Mouse (Mus musculus): ENCODE data around the gene Nol12. TPM values are rescaled to one million over a fixed set of nuclear protein-coding genes. Genes with fewer than 3 reads are reported as not detected.

Nol12 gene
- polyA plus RNA-seq, 1 experiment, result 45.1 TPM

DNA sequence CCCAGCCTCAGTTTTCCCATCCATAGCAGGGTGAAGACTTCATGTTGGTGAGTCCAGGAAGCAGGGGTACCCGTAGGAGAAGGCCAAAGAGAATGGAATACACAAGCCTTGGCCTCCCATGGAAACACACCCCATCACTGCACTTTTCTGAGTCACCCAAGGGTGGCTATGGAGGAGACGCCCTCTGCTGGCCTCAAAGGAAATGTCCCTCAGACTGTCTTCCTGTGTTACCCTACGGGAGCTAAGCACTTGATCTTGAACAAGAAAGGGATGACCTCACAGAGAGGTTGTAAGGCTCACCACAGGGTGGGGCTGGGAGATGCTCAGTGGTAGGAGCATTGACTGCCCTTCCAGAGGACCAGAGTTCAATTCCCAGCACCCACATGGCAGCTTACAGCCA, 3.2 kb upstream of the Nol12 start:
- H3K4me1 ChIP-seq (ENCODE audit: control insufficient read depth, insufficient read depth, low read length), result peaks cover 8% of the 10 kb centered on the region
- no peaks in the 10 kb centered on the region for H3K9me3 ChIP-seq (replicated peaks; ENCODE audit: control insufficient read depth, insufficient read depth, low read length, poor library complexity, severe bottlenecking)
- TF ChIP-seq EP300 (IDR thresholded peaks at IDR 0.05; ENCODE audit: insufficient read depth, low read depth, low read length) (no peak), CTCF (IDR thresholded peaks at IDR 0.05; ENCODE audit: low read depth, low read length) (peak; percentile 73), POLR2A (IDR thresholded peaks at IDR 0.05; ENCODE audit: insufficient read depth, low read length) (no peak)
- H3K27me3 ChIP-seq (ENCODE audit: control insufficient read depth, insufficient read depth, low read length, poor library complexity, severe bottlenecking), result no peaks in the 10 kb centered on the region
- H3K4me3 ChIP-seq (ENCODE audit: low read depth, low read length), result no peak overlapping the region
- no peak overlapping the region for H3K9ac ChIP-seq (ENCODE audit: low read depth, poor library complexity, severe bottlenecking)
- H3K27ac ChIP-seq (ENCODE audit: insufficient read depth, low read length), result no peak overlapping the region
- no peaks in the 10 kb centered on the region for H3K36me3 ChIP-seq (ENCODE audit: control insufficient read depth, insufficient read depth, low read length, poor library complexity, severe bottlenecking)

DNA sequence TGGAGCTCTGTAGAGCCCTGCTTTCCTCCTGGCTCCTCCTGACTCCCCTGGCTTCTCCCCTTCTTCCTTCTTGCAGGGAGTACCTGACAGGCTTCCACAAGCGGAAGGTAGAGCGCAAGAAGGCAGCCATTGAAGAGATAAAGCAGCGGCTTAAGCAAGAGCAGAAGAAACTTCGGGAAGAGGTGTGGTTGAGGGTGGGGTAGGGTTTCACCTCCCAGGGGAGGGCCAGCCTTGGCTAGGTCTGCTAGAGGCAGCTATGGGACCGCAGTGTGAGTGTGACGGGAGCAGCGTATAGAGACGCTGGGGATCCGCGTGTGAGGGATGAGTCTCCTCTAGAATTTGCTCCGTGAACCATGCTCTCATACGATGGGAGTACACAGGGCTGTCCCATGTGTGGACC, 1.7 kb downstream of the Nol12 start:
- no peak overlapping the region for H3K4me3 ChIP-seq (ENCODE audit: low read depth, low read length)
- H3K9me3 ChIP-seq (replicated peaks; ENCODE audit: control insufficient read depth, insufficient read depth, low read length, poor library complexity, severe bottlenecking), result no peaks in the 10 kb centered on the region
- no peaks in the 10 kb centered on the region for H3K27me3 ChIP-seq (ENCODE audit: control insufficient read depth, insufficient read depth, low read length, poor library complexity, severe bottlenecking)
- no peak overlapping the region for H3K27ac ChIP-seq (ENCODE audit: insufficient read depth, low read length)
- H3K36me3 ChIP-seq (ENCODE audit: control insufficient read depth, insufficient read depth, low read length, poor library complexity, severe bottlenecking), result peaks cover 16% of the 10 kb centered on the region
- H3K4me1 ChIP-seq (ENCODE audit: control insufficient read depth, insufficient read depth, low read length), result peaks cover 4% of the 10 kb centered on the region
- TF ChIP-seq EP300 (IDR thresholded peaks at IDR 0.05; ENCODE audit: insufficient read depth, low read depth, low read length) (no peak), CTCF (IDR thresholded peaks at IDR 0.05; ENCODE audit: low read depth, low read length) (no peak), POLR2A (IDR thresholded peaks at IDR 0.05; ENCODE audit: insufficient read depth, low read length) (no peak)
- 0 out of 2 replicates have a peak overlapping the region, but pooled peaks have one; percentile 80 for H3K9ac ChIP-seq (ENCODE audit: low read depth, poor library complexity, severe bottlenecking)

- Histone ChIP-seq H3K27ac (ENCODE audit: insufficient read depth, low read length) (no peak overlapping the region), H3K36me3 (ENCODE audit: control insufficient read depth, insufficient read depth, low read length, poor library complexity, severe bottlenecking) (peaks cover 17% of the 10 kb centered on the region), H3K4me3 (ENCODE audit: low read depth, low read length) (no peak overlapping the region), H3K4me1 (ENCODE audit: control insufficient read depth, insufficient read depth, low read length) (peaks cover 4% of the 10 kb centered on the region), H3K9me3 (replicated peaks; ENCODE audit: control insufficient read depth, insufficient read depth, low read length, poor library complexity, severe bottlenecking) (no peaks in the 10 kb centered on the region), H3K9ac (ENCODE audit: low read depth, poor library complexity, severe bottlenecking) (no peak overlapping the region), H3K27me3 (ENCODE audit: control insufficient read depth, insufficient read depth, low read length, poor library complexity, severe bottlenecking) (no peaks in the 10 kb centered on the region)
- TF ChIP-seq POLR2A (IDR thresholded peaks at IDR 0.05; ENCODE audit: insufficient read depth, low read length) (no peak), EP300 (IDR thresholded peaks at IDR 0.05; ENCODE audit: insufficient read depth, low read depth, low read length) (no peak), CTCF (IDR thresholded peaks at IDR 0.05; ENCODE audit: low read depth, low read length) (no peak)
Measured at GRCm38 (mm10) chr15:78937311-78937710, 2.6 kb downstream of the Nol12 start.

DNA sequence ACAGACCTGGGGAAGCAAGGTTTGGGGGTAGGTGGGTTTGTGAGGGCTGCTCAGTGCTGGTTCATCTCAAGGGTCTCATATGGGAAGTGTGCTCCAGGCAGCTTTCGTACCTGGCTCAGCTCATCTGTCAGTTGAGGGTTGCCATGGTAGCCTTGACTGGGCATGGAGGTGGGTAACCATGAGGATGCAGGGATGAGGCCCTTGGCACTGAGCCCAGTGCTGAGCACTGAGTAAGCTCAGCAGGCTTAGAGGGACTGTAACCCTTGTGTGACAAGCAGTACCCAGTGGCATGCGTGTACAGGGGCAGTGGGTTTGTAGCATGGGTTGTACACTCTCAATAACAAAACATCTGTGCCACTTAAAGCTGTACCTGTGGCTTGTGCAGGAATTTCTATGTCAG, 3.2 kb downstream of the Nol12 start:
- TF ChIP-seq EP300 (IDR thresholded peaks at IDR 0.05; ENCODE audit: insufficient read depth, low read depth, low read length) (no peak), CTCF (IDR thresholded peaks at IDR 0.05; ENCODE audit: low read depth, low read length) (no peak), POLR2A (IDR thresholded peaks at IDR 0.05; ENCODE audit: insufficient read depth, low read length) (no peak)
- Histone ChIP-seq H3K4me1 (ENCODE audit: control insufficient read depth, insufficient read depth, low read length) (peaks cover 4% of the 10 kb centered on the region), H3K4me3 (ENCODE audit: low read depth, low read length) (no peak overlapping the region), H3K36me3 (ENCODE audit: control insufficient read depth, insufficient read depth, low read length, poor library complexity, severe bottlenecking) (peaks cover 17% of the 10 kb centered on the region), H3K27me3 (ENCODE audit: control insufficient read depth, insufficient read depth, low read length, poor library complexity, severe bottlenecking) (no peaks in the 10 kb centered on the region), H3K27ac (ENCODE audit: insufficient read depth, low read length) (no peak overlapping the region), H3K9ac (ENCODE audit: low read depth, poor library complexity, severe bottlenecking) (no peak overlapping the region), H3K9me3 (replicated peaks; ENCODE audit: control insufficient read depth, insufficient read depth, low read length, poor library complexity, severe bottlenecking) (no peaks in the 10 kb centered on the region)

DNA sequence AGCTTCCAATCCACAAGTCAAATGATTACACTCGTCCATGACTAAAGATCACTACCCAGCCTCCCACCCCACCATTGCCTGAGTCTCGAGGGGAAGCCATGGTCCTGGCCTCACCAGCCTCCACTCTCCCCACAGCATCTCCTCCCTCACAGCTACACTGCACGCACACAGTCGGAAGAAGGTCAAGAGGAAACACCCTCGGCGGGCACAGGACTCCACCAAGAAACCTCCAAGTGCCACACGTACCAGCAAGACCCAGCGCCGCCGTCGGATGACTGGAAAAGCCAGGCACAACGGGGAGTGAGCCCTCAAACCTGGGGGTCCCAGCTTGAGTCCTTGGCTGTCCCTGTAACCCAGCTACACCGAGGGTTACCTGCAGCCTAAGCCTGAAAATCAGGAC, 5.6 kb downstream of the Nol12 start:
- H3K27ac ChIP-seq (ENCODE audit: insufficient read depth, low read length), result no peak overlapping the region
- no peaks in the 10 kb centered on the region for H3K27me3 ChIP-seq (ENCODE audit: control insufficient read depth, insufficient read depth, low read length, poor library complexity, severe bottlenecking)
- H3K4me3 ChIP-seq (ENCODE audit: low read depth, low read length), result no peak overlapping the region
- H3K4me1 ChIP-seq (ENCODE audit: control insufficient read depth, insufficient read depth, low read length), result peaks cover 4% of the 10 kb centered on the region
- H3K9me3 ChIP-seq (replicated peaks; ENCODE audit: control insufficient read depth, insufficient read depth, low read length, poor library complexity, severe bottlenecking), result no peaks in the 10 kb centered on the region
- peaks cover 17% of the 10 kb centered on the region for H3K36me3 ChIP-seq (ENCODE audit: control insufficient read depth, insufficient read depth, low read length, poor library complexity, severe bottlenecking)
- H3K9ac ChIP-seq (ENCODE audit: low read depth, poor library complexity, severe bottlenecking), result no peak overlapping the region
- no peak for TF ChIP-seq EP300 (IDR thresholded peaks at IDR 0.05; ENCODE audit: insufficient read depth, low read depth, low read length)
- no peak for TF ChIP-seq CTCF (IDR thresholded peaks at IDR 0.05; ENCODE audit: low read depth, low read length)
- TF ChIP-seq POLR2A (IDR thresholded peaks at IDR 0.05; ENCODE audit: insufficient read depth, low read length), result no peak

- H3K4me1 ChIP-seq (ENCODE audit: control insufficient read depth, insufficient read depth, low read length), result no peaks in the 10 kb centered on the region
- H3K36me3 ChIP-seq (ENCODE audit: control insufficient read depth, insufficient read depth, low read length, poor library complexity, severe bottlenecking), result peaks cover 17% of the 10 kb centered on the region
- no peak overlapping the region for H3K9ac ChIP-seq (ENCODE audit: low read depth, poor library complexity, severe bottlenecking)
- no peaks in the 10 kb centered on the region for H3K9me3 ChIP-seq (replicated peaks; ENCODE audit: control insufficient read depth, insufficient read depth, low read length, poor library complexity, severe bottlenecking)
- no peaks in the 10 kb centered on the region for H3K27me3 ChIP-seq (ENCODE audit: control insufficient read depth, insufficient read depth, low read length, poor library complexity, severe bottlenecking)
- no peak overlapping the region for H3K27ac ChIP-seq (ENCODE audit: insufficient read depth, low read length)
- 0 out of 2 replicates have a peak overlapping the region, but pooled peaks have one; percentile 11 for H3K4me3 ChIP-seq (ENCODE audit: low read depth, low read length)
- TF ChIP-seq EP300 (IDR thresholded peaks at IDR 0.05; ENCODE audit: insufficient read depth, low read depth, low read length), result no peak
- TF ChIP-seq CTCF (IDR thresholded peaks at IDR 0.05; ENCODE audit: low read depth, low read length), result peak; percentile 63
- TF ChIP-seq POLR2A (IDR thresholded peaks at IDR 0.05; ENCODE audit: insufficient read depth, low read length), result no peak
Measured at GRCm38 (mm10) chr15:78942663-78943062, 7.9 kb downstream of the Nol12 start.
